Mouse (Mus musculus): Measurements from ENCODE around the gene Ggt5. TPM values are rescaled to one million over a fixed set of nuclear protein-coding genes. Genes with fewer than 3 reads are reported as not detected.

Ggt5 gene
- polyA plus RNA-seq, 1 experiment from 2014 or later = 1.2 TPM

GRCm38 (mm10) chr10:75592585-75592984 lies 3.4 kb downstream of the Ggt5 start:
- peaks cover 6% of the 10 kb centered on the region for H3K4me1 ChIP-seq (replicated peaks; ENCODE audit: control insufficient read depth, insufficient read depth, low read length)

GRCm38 (mm10) chr10:75595981-75596380 lies 6.8 kb downstream of the Ggt5 start:
- Histone ChIP-seq H3K27ac (ENCODE audit: low read depth, low read length) (no peak overlapping the region), H3K4me3 (ENCODE audit: low read depth, low read length) (no peak overlapping the region), H3K36me3 (ENCODE audit: control insufficient read depth, insufficient read depth, low read length) (no peaks in the 10 kb centered on the region), H3K9ac (ENCODE audit: low read depth, low read length) (no peak overlapping the region), H3K4me1 (replicated peaks; ENCODE audit: control insufficient read depth, insufficient read depth, low read length) (no peaks in the 10 kb centered on the region; the same call in 1 of the 2 replicates), H3K27me3 (replicated peaks; ENCODE audit: control insufficient read depth, insufficient read depth, low read length) (no peaks in the 10 kb centered on the region), H3K4me2 (no peak overlapping the region), H3K9me3 (ENCODE audit: control insufficient read depth, low read length) (peaks cover 5% of the 10 kb centered on the region; the same call in 1 of the 2 replicates)
- DNase-seq (ENCODE audit: low spot score) (no peak), ATAC-seq (replicated peaks; ENCODE audit: low FRiP score) (no peak)
- 83% methylated on average over 8 of the region's 8 CpGs for WGBS

More at GRCm38 (mm10) chr10:75592585-75592984, 3.4 kb downstream of the Ggt5 start:
- ATAC-seq (replicated peaks; ENCODE audit: low FRiP score) (no peak), DNase-seq (ENCODE audit: low spot score) (no peak)
- H3K27me3 ChIP-seq (replicated peaks; ENCODE audit: control insufficient read depth, insufficient read depth, low read length) = no peaks in the 10 kb centered on the region; the same call in 1 of the 2 replicates
- H3K4me3 ChIP-seq (ENCODE audit: low read depth, low read length) = no peak overlapping the region
- no peaks in the 10 kb centered on the region; the same call in 1 of the 2 replicates for H3K9me3 ChIP-seq (ENCODE audit: control insufficient read depth, low read length)
- no peak overlapping the region for H3K9ac ChIP-seq (ENCODE audit: low read depth, low read length)
- H3K4me2 ChIP-seq = no peak overlapping the region
- no peak overlapping the region for H3K27ac ChIP-seq (ENCODE audit: low read depth, low read length)
- no peaks in the 10 kb centered on the region for H3K36me3 ChIP-seq (ENCODE audit: control insufficient read depth, insufficient read depth, low read length)
- WGBS = 76% methylated on average over 7 of the region's 7 CpGs

GRCm38 (mm10) chr10:75600189-75600730 lies 11.1 kb downstream of the Ggt5 start:
- Histone ChIP-seq H3K27me3 (replicated peaks; ENCODE audit: control insufficient read depth, insufficient read depth, low read length) (no peaks in the 10 kb centered on the region), H3K4me3 (ENCODE audit: low read depth, low read length) (no peak overlapping the region), H3K9me3 (ENCODE audit: control insufficient read depth, low read length) (peaks cover 5% of the 10 kb centered on the region; the same call in 1 of the 2 replicates), H3K9ac (ENCODE audit: low read depth, low read length) (no peak overlapping the region), H3K36me3 (ENCODE audit: control insufficient read depth, insufficient read depth, low read length) (no peaks in the 10 kb centered on the region), H3K4me1 (replicated peaks; ENCODE audit: control insufficient read depth, insufficient read depth, low read length) (no peaks in the 10 kb centered on the region), H3K27ac (ENCODE audit: low read depth, low read length) (no peak overlapping the region), H3K4me2 (no peak overlapping the region)
- ATAC-seq (replicated peaks; ENCODE audit: low FRiP score) (no peak), DNase-seq (ENCODE audit: low spot score) (no peak)
- 77% methylated on average over 7 of the region's 7 CpGs for WGBS

- Histone ChIP-seq H3K36me3 (ENCODE audit: control insufficient read depth, insufficient read depth, low read length) (no peaks in the 10 kb centered on the region), H3K27ac (ENCODE audit: low read depth, low read length) (no peak overlapping the region), H3K4me1 (replicated peaks; ENCODE audit: control insufficient read depth, insufficient read depth, low read length) (no peaks in the 10 kb centered on the region), H3K27me3 (replicated peaks; ENCODE audit: control insufficient read depth, insufficient read depth, low read length) (no peaks in the 10 kb centered on the region), H3K4me3 (ENCODE audit: low read depth, low read length) (no peak overlapping the region), H3K9me3 (ENCODE audit: control insufficient read depth, low read length) (no peaks in the 10 kb centered on the region), H3K9ac (ENCODE audit: low read depth, low read length) (no peak overlapping the region), H3K4me2 (no peak overlapping the region)
- no peak for DNase-seq (ENCODE audit: low spot score)
- whole genome bisulfite sequencing = 38% methylated on average over 11 of the region's 11 CpGs
- ATAC-seq (replicated peaks; ENCODE audit: low FRiP score) = no peak
Measured at GRCm38 (mm10) chr10:75605162-75605846, 16.2 kb downstream of the Ggt5 start.

- Histone ChIP-seq H3K27ac (ENCODE audit: low read depth, low read length) (no peak overlapping the region), H3K9me3 (ENCODE audit: control insufficient read depth, low read length) (no peaks in the 10 kb centered on the region), H3K9ac (ENCODE audit: low read depth, low read length) (no peak overlapping the region), H3K27me3 (replicated peaks; ENCODE audit: control insufficient read depth, insufficient read depth, low read length) (no peaks in the 10 kb centered on the region), H3K4me1 (replicated peaks; ENCODE audit: control insufficient read depth, insufficient read depth, low read length) (no peaks in the 10 kb centered on the region), H3K4me2 (no peak overlapping the region), H3K4me3 (ENCODE audit: low read depth, low read length) (no peak overlapping the region), H3K36me3 (ENCODE audit: control insufficient read depth, insufficient read depth, low read length) (no peaks in the 10 kb centered on the region)
- no peak for ATAC-seq (replicated peaks; ENCODE audit: low FRiP score)
- WGBS = 81% methylated on average over 4 of the region's 4 CpGs
- DNase-seq (ENCODE audit: low spot score) = no peak
Measured at GRCm38 (mm10) chr10:75607253-75607652, 18.1 kb downstream of the Ggt5 start.

- H3K9me3 ChIP-seq (ENCODE audit: control insufficient read depth, low read length) = no peaks in the 10 kb centered on the region
- no peaks in the 10 kb centered on the region for H3K4me1 ChIP-seq (replicated peaks; ENCODE audit: control insufficient read depth, insufficient read depth, low read length)
- 78% methylated on average over 11 of the region's 11 CpGs for WGBS
- H3K9ac ChIP-seq (ENCODE audit: low read depth, low read length) = no peak overlapping the region
- no peaks in the 10 kb centered on the region for H3K27me3 ChIP-seq (replicated peaks; ENCODE audit: control insufficient read depth, insufficient read depth, low read length)
- ATAC-seq (replicated peaks; ENCODE audit: low FRiP score) = no peak
- no peak overlapping the region for H3K4me2 ChIP-seq
- no peaks in the 10 kb centered on the region for H3K36me3 ChIP-seq (ENCODE audit: control insufficient read depth, insufficient read depth, low read length)
- DNase-seq (ENCODE audit: low spot score) = no peak
- no peak overlapping the region for H3K27ac ChIP-seq (ENCODE audit: low read depth, low read length)
- H3K4me3 ChIP-seq (ENCODE audit: low read depth, low read length) = no peak overlapping the region
Measured at GRCm38 (mm10) chr10:75608975-75609374, 19.8 kb downstream of the Ggt5 start.

GRCm38 (mm10) chr10:75610486-75610885 lies 21.3 kb downstream of the Ggt5 start:
- Histone ChIP-seq H3K9me3 (ENCODE audit: control insufficient read depth, low read length) (no peaks in the 10 kb centered on the region), H3K4me3 (ENCODE audit: low read depth, low read length) (no peak overlapping the region), H3K9ac (ENCODE audit: low read depth, low read length) (no peak overlapping the region), H3K27me3 (replicated peaks; ENCODE audit: control insufficient read depth, insufficient read depth, low read length) (no peaks in the 10 kb centered on the region), H3K27ac (ENCODE audit: low read depth, low read length) (no peak overlapping the region), H3K4me1 (replicated peaks; ENCODE audit: control insufficient read depth, insufficient read depth, low read length) (0 out of 2 replicates have a peak, but pooled peaks cover 2% of the 10 kb centered on the region), H3K36me3 (ENCODE audit: control insufficient read depth, insufficient read depth, low read length) (no peaks in the 10 kb centered on the region), H3K4me2 (no peak overlapping the region)
- 48% methylated on average over 7 of the region's 7 CpGs for WGBS
- no peak for ATAC-seq (replicated peaks; ENCODE audit: low FRiP score)
- DNase-seq (ENCODE audit: low spot score) = no peak

GRCm38 (mm10) chr10:75616044-75616443 lies 26.9 kb downstream of the Ggt5 start:
- Histone ChIP-seq H3K9me3 (ENCODE audit: control insufficient read depth, low read length) (no peaks in the 10 kb centered on the region), H3K4me3 (ENCODE audit: low read depth, low read length) (no peak overlapping the region), H3K36me3 (ENCODE audit: control insufficient read depth, insufficient read depth, low read length) (no peaks in the 10 kb centered on the region), H3K4me2 (no peak overlapping the region), H3K4me1 (replicated peaks; ENCODE audit: control insufficient read depth, insufficient read depth, low read length) (0 out of 2 replicates have a peak, but pooled peaks cover 2% of the 10 kb centered on the region), H3K27me3 (replicated peaks; ENCODE audit: control insufficient read depth, insufficient read depth, low read length) (no peaks in the 10 kb centered on the region), H3K27ac (ENCODE audit: low read depth, low read length) (no peak overlapping the region), H3K9ac (ENCODE audit: low read depth, low read length) (no peak overlapping the region)
- ATAC-seq (replicated peaks; ENCODE audit: low FRiP score) (no peak), DNase-seq (ENCODE audit: low spot score) (no peak)
- 70% methylated on average over 4 of the region's 4 CpGs for whole genome bisulfite sequencing

- no peak overlapping the region for H3K9ac ChIP-seq (ENCODE audit: low read depth, low read length)
- DNase-seq (ENCODE audit: low spot score) (no peak), ATAC-seq (replicated peaks; ENCODE audit: low FRiP score) (no peak)
- no peak overlapping the region for H3K27ac ChIP-seq (ENCODE audit: low read depth, low read length)
- H3K4me3 ChIP-seq (ENCODE audit: low read depth, low read length) = no peak overlapping the region
- H3K9me3 ChIP-seq (ENCODE audit: control insufficient read depth, low read length) = no peaks in the 10 kb centered on the region
- no peaks in the 10 kb centered on the region for H3K27me3 ChIP-seq (replicated peaks; ENCODE audit: control insufficient read depth, insufficient read depth, low read length)
- H3K4me2 ChIP-seq = no peak overlapping the region
- H3K4me1 ChIP-seq (replicated peaks; ENCODE audit: control insufficient read depth, insufficient read depth, low read length) = no peaks in the 10 kb centered on the region
- H3K36me3 ChIP-seq (ENCODE audit: control insufficient read depth, insufficient read depth, low read length) = no peaks in the 10 kb centered on the region
- 52% methylated on average over 3 of the region's 3 CpGs for WGBS
Measured at GRCm38 (mm10) chr10:75620818-75621217, 31.7 kb downstream of the Ggt5 start.
